Comparison of ENCODE assay signal across 20 mouse cellular contexts in the genomic region with DNA sequence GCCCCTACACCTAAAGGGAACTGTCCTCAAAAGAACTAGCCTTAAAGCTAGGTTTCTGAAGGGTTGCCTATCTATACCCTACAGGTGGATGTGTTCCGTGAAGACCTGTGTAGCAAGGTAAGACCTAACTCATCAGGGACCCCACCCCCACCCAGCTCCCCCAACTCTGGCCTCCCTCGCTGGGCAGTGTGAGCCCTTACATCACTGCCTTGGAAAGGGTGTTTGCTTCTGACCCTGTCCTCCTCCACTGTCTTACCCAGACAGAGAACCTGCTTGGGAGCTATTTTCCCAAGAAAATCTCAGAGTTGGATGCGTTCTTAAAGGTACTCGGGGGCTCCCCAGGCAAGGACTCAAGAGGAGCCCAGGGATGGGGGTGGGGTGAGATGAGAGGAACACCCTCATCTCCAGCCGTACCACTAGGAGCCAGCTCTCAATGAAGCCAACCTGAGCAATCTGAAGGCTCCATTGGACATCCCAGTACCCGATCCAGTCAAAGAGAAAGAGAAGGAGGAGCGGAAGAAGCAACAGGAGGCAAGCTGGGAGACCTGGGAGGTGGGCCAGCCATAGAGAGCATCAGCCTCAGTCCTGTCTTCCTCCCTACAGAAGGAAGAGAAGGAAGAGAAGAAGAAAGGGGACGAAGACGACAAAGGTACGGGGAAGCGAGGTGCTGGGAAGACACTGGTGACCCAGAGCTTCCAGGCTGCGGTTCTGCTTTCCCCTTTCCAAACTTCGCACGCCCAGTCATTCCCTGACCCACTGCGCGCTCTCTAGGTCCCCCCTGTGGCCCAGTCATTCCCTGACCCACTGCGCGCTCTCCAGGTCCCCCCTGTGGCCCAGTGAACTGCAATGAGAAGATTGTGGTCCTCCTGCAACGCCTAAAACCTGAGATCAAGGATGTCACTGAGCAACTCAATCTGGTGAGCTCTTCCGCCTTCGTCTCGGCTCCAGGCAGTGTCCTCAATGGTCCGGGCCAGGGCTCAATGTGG. TPM values are rescaled to one million over a fixed set of nuclear protein-coding genes. Genes with fewer than 3 reads are reported as not detected.
DNase-seq lines count a peak whose midpoint lies in the region; ATAC-seq and TF ChIP-seq lines count a peak whose summit lies in the region.
"Had no signal": no experiment of that assay in that cellular context is flagged by ENCODE, and none has a peak within 500 bp of the region (broad histone marks: within the 10 kb centered on the region; RNA-seq: fewer than 3 reads in every experiment).

No protein-coding gene starts in this region.

- TF ChIP-seq CTCF in gastrocnemius, adult 2 months (IDR thresholded peaks at IDR 0.05): no peak
- TF ChIP-seq CTCF in kidney, postnatal 0 days (IDR thresholded peaks at IDR 0.05; ENCODE audit: low read depth): peak; percentile 15; the same call in 1 of the 2 replicates

- peaks cover 11% of the 10 kb centered on the region for H3K36me3 ChIP-seq in kidney, postnatal 0 days (ENCODE audit: insufficient read depth, low read length)
- H3K36me3 ChIP-seq in liver, embryonic 16.5 days (ENCODE audit: control insufficient read depth, insufficient read depth): 0 out of 2 replicates have a peak, but pooled peaks cover 3% of the 10 kb centered on the region

- no peaks in the 10 kb centered on the region for H3K9me3 ChIP-seq in kidney, postnatal 0 days (replicated peaks; ENCODE audit: low read length)
- no peaks in the 10 kb centered on the region for H3K9me3 ChIP-seq in liver, embryonic 16.5 days (replicated peaks; ENCODE audit: control insufficient read depth, low read length)
- H3K9me3 ChIP-seq: embryonic facial prominence, embryonic 15.5 days; lung, embryonic 15.5 days; neural tube, embryonic 12.5 days had no signal

- H3K4me3 ChIP-seq in gastrocnemius, adult 2 months: no peak overlapping the region
- H3K4me3 ChIP-seq in kidney, postnatal 0 days (replicated peaks; ENCODE audit: low read depth, low read length): no peak overlapping the region
- H3K4me3 ChIP-seq in liver, embryonic 16.5 days (ENCODE audit: low read depth, low read length): no peak overlapping the region

- H3K4me1 ChIP-seq in kidney, postnatal 0 days (replicated peaks; ENCODE audit: insufficient read depth, low read length): peaks cover 11% of the 10 kb centered on the region
- peaks cover 41% of the 10 kb centered on the region for H3K4me1 ChIP-seq in liver, embryonic 16.5 days (ENCODE audit: control insufficient read depth, low read depth, low read length)
- H3K4me1 ChIP-seq: neural tube, embryonic 12.5 days had no signal

- no peaks in the 10 kb centered on the region for H3K27me3 ChIP-seq in kidney, postnatal 0 days (ENCODE audit: insufficient read depth, low read length)
- H3K27me3 ChIP-seq in liver, embryonic 16.5 days (ENCODE audit: control insufficient read depth, insufficient read depth, low read depth, low read length): no peaks in the 10 kb centered on the region
- H3K27me3 ChIP-seq: embryonic facial prominence, embryonic 15.5 days; neural tube, embryonic 12.5 days; Patski had no signal

- no peak for ATAC-seq in kidney, postnatal 0 days (replicated peaks; ENCODE audit: low FRiP score, low read depth)
- no peak for ATAC-seq in liver, embryonic 16.5 days (ENCODE audit: low read depth)

- no peak overlapping the region for H3K4me2 ChIP-seq in kidney, postnatal 0 days (ENCODE audit: low read length)
- peak overlapping the region; percentile 80; the same call in 1 of the 2 replicates for H3K4me2 ChIP-seq in liver, embryonic 16.5 days (ENCODE audit: low read depth, low read length)

- H3K9ac ChIP-seq in kidney, postnatal 0 days (ENCODE audit: low read depth, low read length): no peak overlapping the region
- H3K9ac ChIP-seq in liver, embryonic 16.5 days (ENCODE audit: low read depth, low read length): no peak overlapping the region; the same call in 1 of the 2 replicates
- H3K9ac ChIP-seq: neural tube, embryonic 12.5 days had no signal

- H3K27ac ChIP-seq in gastrocnemius, adult 2 months: peak overlapping the region; percentile 97; the same call in 1 of the 2 replicates
- no peak overlapping the region for H3K27ac ChIP-seq in kidney, postnatal 0 days
- H3K27ac ChIP-seq in liver, embryonic 16.5 days (ENCODE audit: low read length): peak overlapping the region; percentile 26; the same call in 1 of the 2 replicates
- H3K27ac ChIP-seq: embryonic facial prominence, embryonic 15.5 days; neural tube, embryonic 12.5 days had no signal

- intact Hi-C loops in gastrocnemius, adult 2 months (cut with DNase I): no loop called here

- WGBS in kidney, postnatal 0 days: 91% methylated on average over 23 of the region's 23 CpGs
- 83% methylated on average over 23 of the region's 23 CpGs for WGBS in liver, embryonic 16.5 days (ENCODE audit: insufficient replicate concordance)

- no peak for DNase-seq in gastrocnemius, adult 2 months
- no peak for DNase-seq in gastrocnemius, adult 8-10 months (ENCODE audit: low spot score in 2 of 2)
- no peak for DNase-seq in kidney, postnatal 0 days (ENCODE audit: low spot score)
- DNase-seq in kidney, postnatal 25 days: no peak
- DNase-seq in ES-CJ7 (ENCODE audit: low read depth, low spot score): peak; percentile 42
- no peak for DNase-seq in frontal cortex, postnatal 10 days (ENCODE audit: low spot score in 2 of 2)
- DNase-seq in layer of hippocampus, adult 9-10 months (ENCODE audit: low spot score): no peak
- DNase-seq: adrenal gland, adult 2 months; cerebellum, postnatal 36 days; kidney, adult 9 months; layer of hippocampus, adult 9-11 months; thymus, postnatal 14 days had no signal

RNA-seq across cellular contexts. Expression of a gene that starts 1.9 kb away (rescaled TPM):
- 10 to 100 TPM; 53.3 to 75.5 TPM for total RNA-seq in gastrocnemius, adult 2 months (2021)
- total RNA-seq in gastrocnemius, adult 8-10 months (2022): 10 to 100 TPM; 63.4 to 78.7 (median 78.0) TPM
- 179 and 181 TPM in 2 replicates for polyA plus RNA-seq in kidney, postnatal 0 days (2015; fragmentation: Nextera tagmentation; extraction: Ambion mirVana)
- 114 TPM in 2 replicates for polyA plus RNA-seq in liver, embryonic 16.5 days (2015; fragmentation: Nextera tagmentation; extraction: Ambion mirVana)

RNA-seq across cellular contexts. Expression of a gene that starts 4.4 kb away (rescaled TPM):
- total RNA-seq in gastrocnemius, adult 2 months (2021): 100 to 1,000 TPM; 282 to 334 TPM
- 100 to 1,000 TPM; 275 to 317 (median 288) TPM for total RNA-seq in gastrocnemius, adult 8-10 months (2022)
- 13.0 and 13.3 TPM in 2 replicates for polyA plus RNA-seq in kidney, postnatal 0 days (2015; fragmentation: Nextera tagmentation; extraction: Ambion mirVana)
- polyA plus RNA-seq in liver, embryonic 16.5 days (2015; fragmentation: Nextera tagmentation; extraction: Ambion mirVana): 0.74 and 2.0 TPM in 2 replicates
- total RNA-seq: left cerebral cortex, postnatal 14 days; megakaryocyte-erythroid progenitor cell, adult 5-6 weeks had no signal
- polyA plus RNA-seq: forebrain, embryonic 14.5 days; Patski had no signal

RNA-seq across cellular contexts. Expression of a gene that starts 5.3 kb away (rescaled TPM):
- 10 to 100 TPM; 30.3 to 45.2 TPM for total RNA-seq in gastrocnemius, adult 2 months (2021)
- 10 to 100 TPM; 30.6 to 41.6 (median 37.6) TPM for total RNA-seq in gastrocnemius, adult 8-10 months (2022)
- polyA plus RNA-seq in kidney, postnatal 0 days (2015; fragmentation: Nextera tagmentation; extraction: Ambion mirVana): 14.3 and 16.6 TPM in 2 replicates
- polyA plus RNA-seq in liver, embryonic 16.5 days (2015; fragmentation: Nextera tagmentation; extraction: Ambion mirVana): 22.5 and 25.8 TPM in 2 replicates

RNA-seq across cellular contexts. Expression of a gene that starts 11.1 kb away (rescaled TPM):
- 10 to 100 TPM; 33.8 to 54.8 TPM for total RNA-seq in gastrocnemius, adult 2 months (2021)
- 10 to 100 TPM; 50.9 to 72.8 (median 62.7) TPM for total RNA-seq in gastrocnemius, adult 8-10 months (2022)
- polyA plus RNA-seq in kidney, postnatal 0 days (2015; fragmentation: Nextera tagmentation; extraction: Ambion mirVana): 281 and 286 TPM in 2 replicates
- polyA plus RNA-seq in liver, embryonic 16.5 days (2015; fragmentation: Nextera tagmentation; extraction: Ambion mirVana): 177 and 181 TPM in 2 replicates

RNA-seq across cellular contexts. Expression of a gene that starts 11.7 kb away (rescaled TPM):
- 10 to 100 TPM; 17.1 to 20.4 TPM for total RNA-seq in gastrocnemius, adult 2 months (2021)
- 10 to 100 TPM; 14.8 to 18.7 (median 16.6) TPM for total RNA-seq in gastrocnemius, adult 8-10 months (2022)
- polyA plus RNA-seq in kidney, postnatal 0 days (2015; fragmentation: Nextera tagmentation; extraction: Ambion mirVana): 17.9 TPM in 2 replicates
- polyA plus RNA-seq in liver, embryonic 16.5 days (2015; fragmentation: Nextera tagmentation; extraction: Ambion mirVana): 9.5 and 9.7 TPM in 2 replicates
